Mouse (Mus musculus): ENCODE results near the gene Ube2j1.
A peak's percentile ranks its signal among the peaks of the same experiment; 100 is the strongest.

The Ube2j1 gene

DNA sequence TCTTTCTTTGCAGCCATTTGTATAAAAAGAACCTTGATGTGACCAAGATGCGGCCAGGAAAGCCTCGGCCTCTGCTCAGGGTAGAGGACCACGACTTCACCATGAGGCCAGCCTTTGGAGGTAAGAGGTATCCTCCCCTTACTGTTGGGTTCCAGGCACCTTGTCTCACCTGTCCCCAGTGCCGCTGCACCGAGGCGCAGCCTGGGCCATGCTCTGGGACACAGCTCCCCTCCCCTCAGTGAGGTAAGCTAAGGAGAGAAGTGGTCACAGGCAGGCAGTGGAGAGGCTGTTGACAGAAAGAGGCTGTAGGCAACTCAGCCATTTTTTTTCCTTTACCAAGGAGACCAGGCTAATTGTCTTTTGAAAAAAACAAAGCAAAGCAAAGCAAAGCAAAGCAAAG lies 40.1 kb downstream of the Ube2j1 start:
- no peak for DNase-seq (ENCODE audit: low spot score in 2 of 2)

DNA sequence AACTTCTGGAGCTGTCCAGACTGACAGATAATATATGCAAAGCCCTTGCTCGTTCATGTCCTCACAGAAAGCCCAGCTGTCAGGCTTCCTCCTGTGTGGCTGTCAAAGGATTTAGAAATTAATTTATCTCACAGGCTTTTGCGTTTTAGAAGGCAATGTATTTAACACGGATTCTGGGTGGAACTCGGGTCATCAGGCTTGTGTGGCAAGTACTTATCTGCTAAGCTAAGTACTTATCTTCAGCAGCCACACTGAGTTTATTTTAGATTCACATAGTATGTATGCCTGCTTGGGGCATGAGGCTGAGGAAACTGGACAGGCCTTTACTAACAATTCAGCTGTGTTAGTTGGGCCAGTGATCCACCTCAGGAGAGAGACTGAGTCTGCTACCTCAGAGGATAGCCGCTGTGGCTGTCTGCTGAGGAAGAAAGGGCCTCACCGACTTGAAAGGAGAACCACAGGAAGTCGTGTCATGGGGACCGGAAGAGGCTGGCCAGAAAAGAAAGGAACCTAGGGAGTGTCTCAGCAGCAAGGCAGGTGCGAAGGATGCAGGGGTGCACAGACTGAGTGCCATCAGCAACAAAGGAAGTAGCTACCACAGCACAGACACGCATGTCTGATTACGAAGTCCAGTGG lies 41.4 kb downstream of the Ube2j1 start:
- DNase-seq (ENCODE audit: low spot score in 2 of 2) = peak; percentile 54 to 75

- no peak for DNase-seq (ENCODE audit: low spot score in 2 of 2)
Measured at GRCm38 (mm10) chr4:33074406-33074805, 43.2 kb downstream of the Ube2j1 start.

DNA sequence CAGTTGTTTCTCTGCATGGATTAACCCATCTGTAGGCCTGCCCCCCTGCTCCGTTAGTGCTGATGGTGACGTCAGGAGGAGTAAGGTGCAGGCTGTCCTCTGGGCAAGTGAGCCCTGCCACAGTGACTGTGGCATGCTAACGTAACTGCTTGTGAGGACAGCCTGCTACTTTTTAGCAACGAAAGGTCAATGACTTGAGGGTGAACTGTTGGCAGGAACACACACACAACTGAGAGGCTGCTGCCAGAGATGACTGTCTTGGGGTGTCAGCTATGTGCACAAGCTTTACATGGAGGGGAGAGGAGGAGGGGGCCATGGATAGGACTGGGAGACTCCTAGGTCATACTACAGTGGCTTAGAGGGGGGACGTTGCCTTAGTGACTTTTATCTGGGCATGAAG lies 43.6 kb downstream of the Ube2j1 start:
- no peak for DNase-seq (ENCODE audit: low spot score in 2 of 2)

DNA sequence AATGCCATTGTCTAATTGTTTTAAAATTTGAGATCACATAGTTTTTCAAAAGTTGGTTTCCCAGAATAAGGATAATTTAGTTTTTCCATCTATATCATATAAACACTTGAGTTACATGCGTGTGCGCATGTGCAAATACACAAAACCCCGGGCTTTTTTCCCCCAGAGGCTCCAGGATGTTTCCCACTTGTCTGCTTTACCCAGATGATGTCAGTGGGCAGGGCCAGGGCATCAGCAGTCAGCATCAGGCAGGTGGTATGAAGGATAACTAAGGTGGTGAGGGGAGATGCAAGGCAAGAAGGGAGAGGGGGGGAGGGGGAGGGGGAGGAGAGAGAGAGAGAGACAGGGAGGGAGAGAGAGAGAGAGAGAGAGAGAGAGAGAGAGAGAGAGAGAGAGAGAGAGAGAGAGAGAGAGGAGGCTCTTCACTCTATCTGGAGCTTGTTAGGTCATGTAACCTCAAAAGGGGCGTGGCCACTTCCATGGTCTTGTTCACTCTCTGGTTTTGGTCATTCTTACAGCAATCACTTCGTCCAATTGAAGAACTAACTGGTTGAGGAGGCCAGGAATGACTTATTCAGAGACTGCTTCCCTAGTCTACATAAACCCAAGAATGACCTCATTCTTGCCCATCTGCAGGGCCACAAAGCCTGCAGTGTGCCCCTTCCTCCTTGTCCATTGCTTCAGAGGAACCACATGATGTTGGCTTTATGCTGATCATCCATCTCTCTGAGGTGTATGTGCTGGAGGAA lies 44.7 kb downstream of the Ube2j1 start:
- no peak for DNase-seq (ENCODE audit: low spot score in 2 of 2)

DNA sequence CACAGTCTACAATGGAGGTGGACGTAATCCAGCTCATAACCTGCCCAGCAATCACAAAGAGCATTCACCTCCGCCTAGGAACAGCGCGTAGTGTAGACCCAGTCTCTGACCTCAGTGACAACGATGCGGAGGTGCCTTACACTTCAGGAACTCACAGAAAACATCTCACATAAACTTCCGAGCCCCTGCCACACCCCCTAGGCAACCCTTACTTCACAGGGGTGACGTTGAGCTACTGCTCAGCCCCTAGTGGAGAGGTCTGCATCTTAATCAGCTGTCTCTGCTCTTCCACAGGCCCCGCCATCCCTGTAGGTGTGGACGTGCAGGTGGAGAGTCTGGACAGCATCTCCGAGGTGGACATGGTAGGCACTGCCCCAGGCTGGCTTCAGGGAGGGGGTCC lies 45.9 kb downstream of the Ube2j1 start:
- no peak for DNase-seq (ENCODE audit: low spot score in 2 of 2)

GRCm38 (mm10) chr4:33077724-33078123 lies 46.5 kb downstream of the Ube2j1 start:
- DNase-seq (ENCODE audit: low spot score in 2 of 2) = no peak

- no peak for DNase-seq (ENCODE audit: low spot score in 2 of 2)
Measured at GRCm38 (mm10) chr4:33078492-33078891, 47.3 kb downstream of the Ube2j1 start.

- DNase-seq (ENCODE audit: low spot score in 2 of 2) = no peak
Measured at GRCm38 (mm10) chr4:33099118-33099694, 68.0 kb downstream of the Ube2j1 start.

All from spleen, postnatal 4 days (tissue).